Mouse (Mus musculus) forebrain, embryonic 11.5 days (tissue): ENCODE results near the gene Iqschfp. TPM values are rescaled to one million over a fixed set of nuclear protein-coding genes. Genes with fewer than 3 reads are reported as not detected.

ENCODE experiments used
- ATAC-seq: fragments of 200-750 bp; cut with Nextera tagmentation; replicated peaks from 2 replicates; pipeline ENCODE4 v1.8.0; 2017; ENCODE audit warnings: moderate TSS enrichment; ENCODE audit not compliant: low FRiP score
- DNase-seq: peaks from one replicate; pipeline ENCODE4 v3.0.0-alpha.2; 2017; ENCODE audit warnings: low spot score
- H3K27ac ChIP-seq: fragments of 300-500 bp; sonication (generic); 2 replicates; pipeline ENCODE4 v1.5.1; 2014; ENCODE audit warnings: low read depth, low read length
- H3K27me3 ChIP-seq: fragments of 300-500 bp; sonication (generic); 2 replicates; pipeline ENCODE4 v1.6.1; 2014; ENCODE audit warnings: mild to moderate bottlenecking, low read length, mixed read lengths; ENCODE audit not compliant: control insufficient read depth, insufficient read depth
- H3K36me3 ChIP-seq: fragments of 300-500 bp; sonication (generic); 2 replicates; pipeline ENCODE4 v1.6.1; 2014; ENCODE audit warnings: mild to moderate bottlenecking, low read length, moderate library complexity, mixed read lengths; ENCODE audit not compliant: control insufficient read depth, insufficient read depth
- H3K4me1 ChIP-seq: fragments of 300-500 bp; sonication (generic); replicated peaks from 2 replicates; pipeline ENCODE4 v1.6.1; 2014; ENCODE audit warnings: low read length, mixed read lengths; ENCODE audit not compliant: control insufficient read depth, insufficient read depth
- H3K4me2 ChIP-seq: fragments of 300-500 bp; sonication (generic); 2 replicates; pipeline ENCODE4 v1.6.1; 2014; ENCODE audit warnings: low read depth, mild to moderate bottlenecking, low read length, moderate library complexity, mixed read lengths; ENCODE audit not compliant: severe bottlenecking
- H3K4me3 ChIP-seq: fragments of 300-500 bp; sonication (generic); 2 replicates; pipeline ENCODE4 v1.5.1; 2014; ENCODE audit warnings: low read depth, low read length
- H3K9ac ChIP-seq: fragments of 300-500 bp; sonication (generic); 2 replicates; pipeline ENCODE4 v1.6.1; 2014; ENCODE audit warnings: low read length
- H3K9me3 ChIP-seq: fragments of 300-500 bp; sonication (generic); 2 replicates; pipeline ENCODE4 v1.6.1; 2016; ENCODE audit warnings: low read length, mixed read lengths; ENCODE audit not compliant: control insufficient read depth
- WGBS: fragments of 180-500 bp; shearing (Covaris S2); extraction: QIAGEN DNeasy Blood & Tissue Kit; methylation state at CpG from one replicate; pipeline ENCODE4 v1.1.7; 2014; 5-methylcytosine and 5-hydroxymethylcytosine counted together
- polyA plus RNA-seq: library from polyadenylated mRNA; unstranded; fragments of >200 nt; fragmentation: Nextera tagmentation; extraction: Ambion mirVana; gene quantifications from 2 replicates; pipeline ENCODE4 v1.2.1, GENCODE M21; 2014

Iqschfp gene
- polyA plus RNA-seq, 1 experiment from 2014 or later = 1.3 TPM

- Histone ChIP-seq H3K36me3 (no peaks in the 10 kb centered on the region), H3K27me3 (no peaks in the 10 kb centered on the region), H3K4me3 (no peak overlapping the region), H3K4me2 (no peak overlapping the region), H3K27ac (no peak overlapping the region), H3K4me1 (no peaks in the 10 kb centered on the region), H3K9ac (no peak overlapping the region), H3K9me3 (no peaks in the 10 kb centered on the region)
- ATAC-seq = no peak
- 80% methylated on average over 2 of the region's 2 CpGs for whole genome bisulfite sequencing
- DNase-seq = no peak
These were observed 297.1 kb downstream of the Iqschfp start for GRCm38 (mm10) chr3:68189100-68189499.

- Histone ChIP-seq H3K36me3 (no peaks in the 10 kb centered on the region), H3K4me1 (no peaks in the 10 kb centered on the region; the same call in 1 of the 2 replicates), H3K27ac (no peak overlapping the region), H3K27me3 (no peaks in the 10 kb centered on the region), H3K4me2 (no peak overlapping the region), H3K4me3 (no peak overlapping the region), H3K9ac (no peak overlapping the region), H3K9me3 (no peaks in the 10 kb centered on the region)
- ATAC-seq (no peak), DNase-seq (no peak)
- 94% methylated on average over 1 of the region's 1 CpGs for WGBS
These were observed 304.9 kb downstream of the Iqschfp start for GRCm38 (mm10) chr3:68196933-68197332.

GRCm38 (mm10) chr3:68201214-68201613 lies 309.2 kb downstream of the Iqschfp start:
- H3K4me2 ChIP-seq = no peak overlapping the region
- no peaks in the 10 kb centered on the region for H3K9me3 ChIP-seq
- ATAC-seq (no peak), DNase-seq (no peak)
- no peaks in the 10 kb centered on the region; the same call in 1 of the 2 replicates for H3K4me1 ChIP-seq
- H3K27ac ChIP-seq = no peak overlapping the region
- H3K36me3 ChIP-seq = no peaks in the 10 kb centered on the region
- WGBS = 29% methylated on average over 1 of the region's 1 CpGs
- H3K4me3 ChIP-seq = no peak overlapping the region
- H3K9ac ChIP-seq = no peak overlapping the region
- H3K27me3 ChIP-seq = no peaks in the 10 kb centered on the region

GRCm38 (mm10) chr3:68202162-68202902 lies 310.3 kb downstream of the Iqschfp start:
- H3K27ac ChIP-seq = no peak overlapping the region
- no peak for DNase-seq

GRCm38 (mm10) chr3:68203934-68204467 lies 312.0 kb downstream of the Iqschfp start:
- Histone ChIP-seq H3K4me2 (no peak overlapping the region), H3K27me3 (no peaks in the 10 kb centered on the region), H3K27ac (no peak overlapping the region), H3K9ac (no peak overlapping the region), H3K36me3 (no peaks in the 10 kb centered on the region), H3K4me1 (no peaks in the 10 kb centered on the region; the same call in 1 of the 2 replicates), H3K9me3 (no peaks in the 10 kb centered on the region), H3K4me3 (no peak overlapping the region)
- DNase-seq (no peak), ATAC-seq (no peak)
- WGBS = 46% methylated on average over 4 of the region's 4 CpGs

More at GRCm38 (mm10) chr3:68202162-68202902, 310.3 kb downstream of the Iqschfp start:
- Histone ChIP-seq H3K36me3 (no peaks in the 10 kb centered on the region), H3K4me3 (no peak overlapping the region), H3K27me3 (no peaks in the 10 kb centered on the region), H3K4me1 (no peaks in the 10 kb centered on the region; the same call in 1 of the 2 replicates), H3K9me3 (no peaks in the 10 kb centered on the region), H3K9ac (no peak overlapping the region), H3K4me2 (no peak overlapping the region)
- 35% methylated on average over 4 of the region's 4 CpGs for WGBS
- ATAC-seq = peak; percentile 89

- H3K27me3 ChIP-seq = no peaks in the 10 kb centered on the region
- H3K36me3 ChIP-seq = no peaks in the 10 kb centered on the region
- no peak overlapping the region for H3K27ac ChIP-seq
- no peak for DNase-seq
- H3K4me2 ChIP-seq = no peak overlapping the region
- H3K9ac ChIP-seq = no peak overlapping the region
- H3K9me3 ChIP-seq = no peaks in the 10 kb centered on the region
- 83% methylated on average over 4 of the region's 4 CpGs for WGBS
- no peak overlapping the region for H3K4me3 ChIP-seq
- H3K4me1 ChIP-seq = no peaks in the 10 kb centered on the region
- no peak for ATAC-seq
These were observed 318.4 kb downstream of the Iqschfp start for GRCm38 (mm10) chr3:68210422-68210821.

GRCm38 (mm10) chr3:68221452-68221851 lies 329.4 kb downstream of the Iqschfp start:
- Histone ChIP-seq H3K4me2 (no peak overlapping the region), H3K36me3 (no peaks in the 10 kb centered on the region), H3K9me3 (no peaks in the 10 kb centered on the region), H3K4me3 (no peak overlapping the region), H3K9ac (no peak overlapping the region), H3K4me1 (no peaks in the 10 kb centered on the region), H3K27ac (no peak overlapping the region), H3K27me3 (no peaks in the 10 kb centered on the region)
- WGBS = 89% methylated on average over 3 of the region's 3 CpGs
- no peak for DNase-seq
- no peak for ATAC-seq

GRCm38 (mm10) chr3:68239887-68240286 lies 347.9 kb downstream of the Iqschfp start:
- no peak overlapping the region for H3K4me3 ChIP-seq
- ATAC-seq = no peak
- H3K36me3 ChIP-seq = no peaks in the 10 kb centered on the region
- H3K27me3 ChIP-seq = no peaks in the 10 kb centered on the region
- WGBS = 90% methylated on average over 2 of the region's 2 CpGs
- no peaks in the 10 kb centered on the region for H3K4me1 ChIP-seq
- no peak overlapping the region for H3K9ac ChIP-seq
- DNase-seq = no peak
- H3K27ac ChIP-seq = no peak overlapping the region
- no peak overlapping the region for H3K4me2 ChIP-seq
- H3K9me3 ChIP-seq = no peaks in the 10 kb centered on the region

GRCm38 (mm10) chr3:68243239-68243638 lies 351.2 kb downstream of the Iqschfp start:
- Histone ChIP-seq H3K27ac (no peak overlapping the region), H3K4me3 (no peak overlapping the region), H3K9me3 (no peaks in the 10 kb centered on the region), H3K4me2 (no peak overlapping the region), H3K27me3 (no peaks in the 10 kb centered on the region), H3K4me1 (no peaks in the 10 kb centered on the region), H3K9ac (no peak overlapping the region), H3K36me3 (no peaks in the 10 kb centered on the region)
- no peak for ATAC-seq
- no peak for DNase-seq
- WGBS = 69% methylated on average over 3 of the region's 3 CpGs
